Mouse (Mus musculus): Measurements from ENCODE around the gene Stpg2. TPM values are rescaled to one million over a fixed set of nuclear protein-coding genes. Genes with fewer than 3 reads are reported as not detected.

The Stpg2 gene
- total RNA-seq (2014; rRNA removed), result not detected in 2 replicates
- 0.06 and 0.14 TPM in 2 replicates for polyA plus RNA-seq (2015; fragmentation: Nextera tagmentation; extraction: Ambion mirVana)

DNA sequence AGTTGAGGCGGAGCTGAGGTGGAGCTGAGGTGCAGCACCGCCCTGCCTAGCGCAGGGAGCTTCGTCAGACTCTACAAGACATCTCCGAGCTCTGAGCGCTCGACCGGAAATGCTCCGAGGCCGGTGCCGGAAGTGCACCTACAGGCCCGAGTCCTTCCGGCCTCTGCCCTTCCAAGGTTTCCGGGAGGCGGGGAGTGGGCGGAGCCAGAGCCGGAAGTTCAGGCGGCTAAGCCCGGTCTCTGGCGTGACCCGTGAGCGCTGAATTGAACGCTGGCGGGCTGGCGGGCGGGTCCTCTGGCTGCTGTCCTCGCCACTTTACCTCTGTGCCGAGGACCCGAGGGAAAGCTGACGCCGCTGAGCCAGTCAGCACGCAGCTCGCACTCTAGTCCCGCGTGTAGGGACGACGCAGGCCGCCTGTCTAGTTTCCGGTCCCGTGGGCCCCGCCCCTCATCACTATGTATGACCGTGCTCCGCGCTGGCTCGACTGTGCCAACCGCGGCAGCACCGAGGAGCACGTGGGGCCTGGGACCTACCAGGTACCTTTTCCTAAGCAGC, at the start of gene Stpg2:
Stpg2 (plus strand) TSS at position 251 of the 555 bp plus-strand sequence.
- Histone ChIP-seq H3K4me2 (ENCODE audit: low read depth, low read length) (peak within 1 kb of the TSS; percentile 80), H3K9me3 (ENCODE audit: low read length) (no peaks in the 10 kb centered on the region), H3K27me3 (ENCODE audit: insufficient read depth, low read length) (peaks cover 7% of the 10 kb centered on the region; the same call in 1 of the 2 replicates), H3K36me3 (ENCODE audit: insufficient read depth, low read length) (no peaks in the 10 kb centered on the region), H3K9ac (replicated peaks; ENCODE audit: low read length) (peak within 1 kb of the TSS; percentile 77), H3K4me3 (ENCODE audit: low read length) (peak within 1 kb of the TSS; percentile 66), H3K27ac (peak within 1 kb of the TSS; percentile 94), H3K4me1 (ENCODE audit: insufficient read depth, low read length) (no peaks in the 10 kb centered on the region)
- DNase-seq (ENCODE audit: low spot score) (peak; percentile 98), ATAC-seq (peak; percentile 99)
- under 1% methylated on average over 49 of the region's 49 CpGs for WGBS
- TF ChIP-seq CTCF (IDR thresholded peaks at IDR 0.05; ENCODE audit: low read depth), result peak; percentile 22

DNA sequence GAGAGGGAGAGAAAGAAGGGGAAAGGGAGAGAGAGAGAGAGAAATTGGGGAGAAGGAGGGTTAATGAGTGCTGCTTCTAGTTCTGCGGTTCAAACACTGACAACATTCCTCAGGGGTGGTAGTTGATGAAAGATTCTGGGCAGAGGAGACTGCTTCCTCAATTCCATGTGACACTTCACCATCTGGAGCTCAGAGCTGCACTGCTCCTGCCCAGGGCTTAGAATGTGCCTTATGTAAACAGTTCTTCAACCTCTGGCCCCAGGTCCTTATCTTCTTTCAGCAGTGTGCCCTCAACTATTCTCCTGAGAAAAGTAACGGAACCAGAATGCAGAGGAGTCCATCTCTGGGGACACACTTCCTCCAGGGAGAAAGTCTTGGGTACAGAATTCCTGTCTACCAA, 43.3 kb upstream of the Stpg2 start:
- TF ChIP-seq CTCF (IDR thresholded peaks at IDR 0.05; ENCODE audit: low read depth), result no peak
- Histone ChIP-seq H3K27me3 (ENCODE audit: insufficient read depth, low read length) (no peaks in the 10 kb centered on the region), H3K4me2 (ENCODE audit: low read depth, low read length) (no peak overlapping the region), H3K4me1 (ENCODE audit: insufficient read depth, low read length) (no peaks in the 10 kb centered on the region), H3K9me3 (ENCODE audit: low read length) (no peaks in the 10 kb centered on the region), H3K4me3 (ENCODE audit: low read length) (no peak overlapping the region), H3K27ac (no peak overlapping the region), H3K36me3 (ENCODE audit: insufficient read depth, low read length) (no peaks in the 10 kb centered on the region), H3K9ac (replicated peaks; ENCODE audit: low read length) (no peak overlapping the region)
- ATAC-seq, result no peak
- 60% methylated on average over 2 of the region's 2 CpGs for WGBS
- no peak for DNase-seq (ENCODE audit: low spot score)

DNA sequence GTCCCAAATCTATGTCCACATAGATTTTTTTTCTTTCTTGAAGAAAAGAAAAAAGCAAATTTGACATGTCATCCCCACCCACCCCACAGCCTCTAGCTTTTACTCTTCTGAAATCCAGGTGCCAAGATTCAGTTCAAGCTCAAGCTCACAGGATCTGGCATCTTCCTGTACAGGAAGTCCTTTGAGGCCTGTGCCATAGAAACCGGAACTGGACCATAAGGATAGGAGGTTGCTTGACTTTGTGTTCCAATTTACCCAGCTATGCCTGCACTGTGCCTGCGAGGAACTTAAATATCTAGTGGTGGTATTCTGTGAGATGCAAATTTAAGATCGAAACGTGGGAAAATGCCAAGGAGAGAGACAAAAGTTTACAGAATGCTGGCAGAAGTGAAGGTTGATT, 42.8 kb upstream of the Stpg2 start:
- no peak for TF ChIP-seq CTCF (IDR thresholded peaks at IDR 0.05; ENCODE audit: low read depth)
- 77% methylated on average over 4 of the region's 4 CpGs for WGBS
- Histone ChIP-seq H3K4me3 (ENCODE audit: low read length) (no peak overlapping the region), H3K9ac (replicated peaks; ENCODE audit: low read length) (no peak overlapping the region), H3K9me3 (ENCODE audit: low read length) (no peaks in the 10 kb centered on the region), H3K4me2 (ENCODE audit: low read depth, low read length) (no peak overlapping the region), H3K4me1 (ENCODE audit: insufficient read depth, low read length) (no peaks in the 10 kb centered on the region), H3K27me3 (ENCODE audit: insufficient read depth, low read length) (no peaks in the 10 kb centered on the region), H3K27ac (no peak overlapping the region), H3K36me3 (ENCODE audit: insufficient read depth, low read length) (no peaks in the 10 kb centered on the region)
- ATAC-seq (no peak), DNase-seq (ENCODE audit: low spot score) (no peak)

DNA sequence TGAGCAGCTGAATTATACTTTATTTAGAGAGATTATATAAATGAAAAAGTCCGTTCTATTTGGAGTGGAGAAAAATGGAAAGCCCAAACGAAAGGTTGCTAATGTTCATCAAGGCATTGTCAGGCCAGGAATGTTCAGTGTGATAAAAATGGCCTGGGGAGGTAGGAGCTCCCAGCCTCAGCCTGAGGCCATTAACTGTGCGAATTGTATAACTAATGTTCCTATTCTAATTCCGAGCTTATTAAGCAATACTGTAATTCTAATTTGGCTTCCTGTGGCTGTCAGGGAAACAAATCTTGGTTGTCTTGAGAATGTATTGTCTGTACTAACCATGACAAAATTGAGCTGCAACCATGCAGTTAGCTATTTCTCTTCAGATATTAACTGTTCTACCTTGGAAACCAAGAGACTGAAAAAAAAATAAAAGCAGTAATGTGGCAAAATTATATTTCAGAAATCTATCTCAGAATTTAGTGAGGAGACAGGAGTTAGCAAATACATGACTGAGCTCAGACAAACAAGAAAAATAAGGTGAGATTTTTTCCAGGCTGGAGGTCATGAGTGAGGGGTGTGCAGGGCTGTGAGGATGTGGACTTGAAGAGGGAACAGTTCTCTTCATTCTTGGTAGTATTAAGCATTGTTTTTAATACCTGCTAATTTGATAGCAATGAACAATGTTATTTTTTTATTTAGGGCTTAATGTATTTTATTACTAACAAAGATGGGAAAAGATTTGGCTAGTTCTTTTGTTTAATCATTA, 36.8 kb upstream of the Stpg2 start:
- no peaks in the 10 kb centered on the region for H3K4me1 ChIP-seq (ENCODE audit: insufficient read depth, low read length)
- no peak overlapping the region for H3K27ac ChIP-seq
- DNase-seq (ENCODE audit: low spot score), result no peak
- H3K27me3 ChIP-seq (ENCODE audit: insufficient read depth, low read length), result no peaks in the 10 kb centered on the region
- no peak for TF ChIP-seq CTCF (IDR thresholded peaks at IDR 0.05; ENCODE audit: low read depth)
- 23% methylated on average over 4 of the region's 4 CpGs for WGBS
- ATAC-seq, result no peak
- no peak overlapping the region for H3K4me3 ChIP-seq (ENCODE audit: low read length)
- H3K4me2 ChIP-seq (ENCODE audit: low read depth, low read length), result no peak overlapping the region
- H3K9me3 ChIP-seq (ENCODE audit: low read length), result no peaks in the 10 kb centered on the region
- H3K36me3 ChIP-seq (ENCODE audit: insufficient read depth, low read length), result no peaks in the 10 kb centered on the region
- no peak overlapping the region for H3K9ac ChIP-seq (replicated peaks; ENCODE audit: low read length)

DNA sequence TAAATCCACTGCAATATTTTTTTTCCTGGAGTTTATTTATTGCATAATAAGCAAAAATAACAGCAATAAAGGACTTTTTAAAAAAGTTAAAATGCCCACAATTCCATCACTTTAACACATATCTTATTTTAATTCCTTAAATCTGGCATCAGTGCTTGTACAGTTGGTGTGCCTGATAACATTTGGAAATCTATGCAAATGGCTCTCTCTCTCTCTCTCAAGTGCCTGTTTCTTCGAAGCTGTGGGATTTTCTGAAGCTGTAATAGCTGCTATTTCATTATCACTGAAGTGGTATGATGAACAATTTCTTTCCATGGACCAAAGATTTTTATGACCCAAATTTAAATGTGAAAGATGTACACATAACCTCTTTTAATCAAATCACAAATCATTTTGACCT, 35.8 kb upstream of the Stpg2 start:
- DNase-seq (ENCODE audit: low spot score) (no peak), ATAC-seq (no peak)
- no peaks in the 10 kb centered on the region for H3K9me3 ChIP-seq (ENCODE audit: low read length)
- H3K4me1 ChIP-seq (ENCODE audit: insufficient read depth, low read length), result no peaks in the 10 kb centered on the region
- no peaks in the 10 kb centered on the region for H3K27me3 ChIP-seq (ENCODE audit: insufficient read depth, low read length)
- no peak overlapping the region for H3K4me3 ChIP-seq (ENCODE audit: low read length)
- no peak overlapping the region for H3K27ac ChIP-seq
- WGBS, result 58% methylated on average over 1 of the region's 1 CpGs
- no peaks in the 10 kb centered on the region for H3K36me3 ChIP-seq (ENCODE audit: insufficient read depth, low read length)
- TF ChIP-seq CTCF (IDR thresholded peaks at IDR 0.05; ENCODE audit: low read depth), result no peak
- no peak overlapping the region for H3K4me2 ChIP-seq (ENCODE audit: low read depth, low read length)
- no peak overlapping the region for H3K9ac ChIP-seq (replicated peaks; ENCODE audit: low read length)

DNA sequence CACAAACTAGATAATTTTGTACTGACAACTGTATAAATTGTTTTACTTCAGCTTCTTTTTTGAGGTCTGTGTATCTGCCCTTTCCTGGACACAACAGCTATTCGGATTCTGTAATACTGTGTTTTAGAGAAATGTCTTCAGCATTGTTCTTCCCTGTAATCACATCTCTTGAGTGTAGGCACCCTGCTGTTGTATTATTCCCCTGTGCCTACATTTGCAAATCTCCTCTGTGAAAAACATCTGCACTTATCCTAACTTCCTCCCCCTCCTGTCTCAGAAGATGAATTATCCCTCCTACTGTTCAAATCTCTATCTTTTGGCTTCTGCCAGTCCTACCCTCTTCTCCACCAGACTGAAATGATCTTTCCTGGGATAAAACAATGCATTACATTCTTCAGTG, 28.6 kb upstream of the Stpg2 start:
- WGBS, result 21% methylated on average over 1 of the region's 1 CpGs
- H3K27ac ChIP-seq, result no peak overlapping the region
- DNase-seq (ENCODE audit: low spot score) (no peak), ATAC-seq (no peak)
- no peaks in the 10 kb centered on the region for H3K27me3 ChIP-seq (ENCODE audit: insufficient read depth, low read length)
- H3K9me3 ChIP-seq (ENCODE audit: low read length), result no peaks in the 10 kb centered on the region
- H3K36me3 ChIP-seq (ENCODE audit: insufficient read depth, low read length), result no peaks in the 10 kb centered on the region
- TF ChIP-seq CTCF (IDR thresholded peaks at IDR 0.05; ENCODE audit: low read depth), result no peak
- H3K4me2 ChIP-seq (ENCODE audit: low read depth, low read length), result no peak overlapping the region
- H3K4me3 ChIP-seq (ENCODE audit: low read length), result no peak overlapping the region
- H3K9ac ChIP-seq (replicated peaks; ENCODE audit: low read length), result no peak overlapping the region
- no peaks in the 10 kb centered on the region for H3K4me1 ChIP-seq (ENCODE audit: insufficient read depth, low read length)

DNA sequence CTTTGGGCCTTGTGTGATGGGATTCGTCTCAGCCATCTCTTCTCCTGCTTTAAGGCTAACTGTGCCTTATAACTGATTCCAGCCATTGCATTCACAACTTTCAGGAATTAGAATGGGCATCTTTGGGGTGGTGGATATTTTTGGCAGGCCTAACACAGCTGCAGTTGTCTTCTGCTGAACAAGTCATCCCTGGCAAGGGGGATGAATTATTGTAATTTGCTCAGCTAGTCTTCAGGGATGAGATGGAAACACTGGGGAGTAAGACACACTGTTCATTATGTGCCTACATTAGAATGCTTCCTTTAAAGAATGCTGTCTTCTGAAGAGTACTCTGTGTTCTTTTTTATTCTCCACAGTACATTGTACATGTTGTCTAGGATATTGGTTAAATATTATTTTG, 14.0 kb upstream of the Stpg2 start:
- Histone ChIP-seq H3K9me3 (ENCODE audit: low read length) (no peaks in the 10 kb centered on the region), H3K27me3 (ENCODE audit: insufficient read depth, low read length) (no peaks in the 10 kb centered on the region), H3K4me1 (ENCODE audit: insufficient read depth, low read length) (no peaks in the 10 kb centered on the region), H3K4me3 (ENCODE audit: low read length) (no peak overlapping the region), H3K4me2 (ENCODE audit: low read depth, low read length) (no peak overlapping the region), H3K36me3 (ENCODE audit: insufficient read depth, low read length) (no peaks in the 10 kb centered on the region), H3K9ac (replicated peaks; ENCODE audit: low read length) (no peak overlapping the region), H3K27ac (no peak overlapping the region)
- TF ChIP-seq CTCF (IDR thresholded peaks at IDR 0.05; ENCODE audit: low read depth), result no peak
- DNase-seq (ENCODE audit: low spot score) (no peak), ATAC-seq (no peak)
- 44% methylated on average over 1 of the region's 1 CpGs for WGBS
